Comparison of ENCODE assay signal across 11 mouse cellular contexts in genomic region chr2:20813986-20814385, GRCm38 (mm10).
DNase-seq lines count a peak whose midpoint lies in the region; ATAC-seq and TF ChIP-seq lines count a peak whose summit lies in the region.
"Had no signal": no experiment of that assay in that cellular context is flagged by ENCODE, and none has a peak within 500 bp of the region (broad histone marks: within the 10 kb centered on the region; RNA-seq: fewer than 3 reads in every experiment).

No protein-coding gene starts in this region.

- H3K4me3 ChIP-seq in forebrain, postnatal 0 days (ENCODE audit: low read depth, low read length): no peak overlapping the region
- H3K4me3 ChIP-seq in forebrain, embryonic 15.5 days: no peak overlapping the region
- no peak overlapping the region for H3K4me3 ChIP-seq in small intestine, adult 2 months (ENCODE audit: low read depth, low read length)
- H3K4me3 ChIP-seq: hindbrain, embryonic 10.5 days; lung, embryonic 15.5 days had no signal

- no peak overlapping the region for H3K4me2 ChIP-seq in forebrain, postnatal 0 days (ENCODE audit: low read depth)
- no peak overlapping the region for H3K4me2 ChIP-seq in forebrain, embryonic 15.5 days (replicated peaks)
- H3K4me2 ChIP-seq: lung, embryonic 15.5 days had no signal

- no peak for DNase-seq in forebrain, postnatal 0 days
- peak; percentile 7 for DNase-seq in lung, postnatal 14 days
- DNase-seq in lung, adult 18-20 months: no peak
- peak; percentile 65 for DNase-seq in R1 (ENCODE audit: low read depth, low spot score)
- DNase-seq in adrenal gland, postnatal 36 days: no peak
- DNase-seq in heart, postnatal 36 days: no peak
- DNase-seq: kidney, postnatal 14 days had no signal

- no peak overlapping the region for H3K9ac ChIP-seq in forebrain, postnatal 0 days
- H3K9ac ChIP-seq in forebrain, embryonic 15.5 days (replicated peaks): no peak overlapping the region
- H3K9ac ChIP-seq: lung, embryonic 15.5 days had no signal

- no peak for ATAC-seq in forebrain, postnatal 0 days
- no peak for ATAC-seq in forebrain, embryonic 15.5 days (replicated peaks)

- no peak overlapping the region for H3K27ac ChIP-seq in forebrain, postnatal 0 days (ENCODE audit: low read depth, low read length)
- no peak overlapping the region for H3K27ac ChIP-seq in forebrain, embryonic 15.5 days (replicated peaks)
- H3K27ac ChIP-seq in small intestine, adult 2 months (ENCODE audit: insufficient read depth, low read depth, low read length): no peak overlapping the region
- H3K27ac ChIP-seq: hindbrain, embryonic 10.5 days; lung, embryonic 15.5 days had no signal

- WGBS in forebrain, postnatal 0 days: 81% methylated on average over 2 of the region's 2 CpGs
- WGBS in forebrain, embryonic 15.5 days: 87% methylated on average over 2 of the region's 2 CpGs
- WGBS in small intestine, adult 2 months: 81% methylated on average over 2 of the region's 2 CpGs

- no peak for TF ChIP-seq POLR2A in small intestine, adult 2 months (IDR thresholded peaks at IDR 0.05; ENCODE audit: low read depth, low read length)

- peak; percentile 34; the same call in 1 of the 2 replicates for TF ChIP-seq CTCF in forebrain, postnatal 0 days (IDR thresholded peaks at IDR 0.05; ENCODE audit: low read depth)
- TF ChIP-seq CTCF in small intestine, adult 2 months (IDR thresholded peaks at IDR 0.05; ENCODE audit: extremely low read depth, insufficient read length, insufficient replicate concordance, low read depth, low read length): peak; percentile 30; the same call in 1 of the 2 replicates

- H3K9me3 ChIP-seq in forebrain, postnatal 0 days (ENCODE audit: low read length): no peaks in the 10 kb centered on the region
- no peaks in the 10 kb centered on the region for H3K9me3 ChIP-seq in forebrain, embryonic 15.5 days
- H3K9me3 ChIP-seq: lung, embryonic 15.5 days had no signal

- H3K4me1 ChIP-seq in forebrain, postnatal 0 days (ENCODE audit: insufficient read depth): 0 out of 2 replicates have a peak, but pooled peaks cover 2% of the 10 kb centered on the region
- no peaks in the 10 kb centered on the region for H3K4me1 ChIP-seq in forebrain, embryonic 15.5 days
- no peaks in the 10 kb centered on the region for H3K4me1 ChIP-seq in small intestine, adult 2 months (ENCODE audit: control insufficient read depth, insufficient read depth, insufficient read length, low read length)
- H3K4me1 ChIP-seq: hindbrain, embryonic 10.5 days; lung, embryonic 15.5 days had no signal

- H3K36me3 ChIP-seq in forebrain, postnatal 0 days (ENCODE audit: insufficient read depth): no peaks in the 10 kb centered on the region
- H3K36me3 ChIP-seq in forebrain, embryonic 15.5 days: no peaks in the 10 kb centered on the region
- peaks cover 8% of the 10 kb centered on the region for H3K36me3 ChIP-seq in small intestine, adult 2 months (ENCODE audit: control insufficient read depth, insufficient read depth, low read length)
- H3K36me3 ChIP-seq: hindbrain, embryonic 10.5 days; lung, embryonic 15.5 days had no signal

- intact Hi-C loops in heart, postnatal 36 days (cut with DNase I): no loop called here

- H3K27me3 ChIP-seq in forebrain, postnatal 0 days (ENCODE audit: insufficient read depth, low read length): no peaks in the 10 kb centered on the region
- H3K27me3 ChIP-seq in forebrain, embryonic 15.5 days: no peaks in the 10 kb centered on the region
- no peaks in the 10 kb centered on the region for H3K27me3 ChIP-seq in small intestine, adult 2 months (ENCODE audit: control insufficient read depth, insufficient read depth, low read length)
- H3K27me3 ChIP-seq: lung, embryonic 15.5 days had no signal

Comparison
In these comparisons a context has a peak if more than half of its experiments do, and no peak if none do; other contexts are left out.
1. DNase-seq: peak in lung, postnatal 14 days (single experiment) and R1 (single experiment); none in forebrain, postnatal 0 days (single experiment), lung, adult 18-20 months (0 of 2), adrenal gland, postnatal 36 days (0 of 2) and heart, postnatal 36 days (0 of 2).